ENCODE assay signal across 8 mouse cellular contexts in the genomic region with DNA sequence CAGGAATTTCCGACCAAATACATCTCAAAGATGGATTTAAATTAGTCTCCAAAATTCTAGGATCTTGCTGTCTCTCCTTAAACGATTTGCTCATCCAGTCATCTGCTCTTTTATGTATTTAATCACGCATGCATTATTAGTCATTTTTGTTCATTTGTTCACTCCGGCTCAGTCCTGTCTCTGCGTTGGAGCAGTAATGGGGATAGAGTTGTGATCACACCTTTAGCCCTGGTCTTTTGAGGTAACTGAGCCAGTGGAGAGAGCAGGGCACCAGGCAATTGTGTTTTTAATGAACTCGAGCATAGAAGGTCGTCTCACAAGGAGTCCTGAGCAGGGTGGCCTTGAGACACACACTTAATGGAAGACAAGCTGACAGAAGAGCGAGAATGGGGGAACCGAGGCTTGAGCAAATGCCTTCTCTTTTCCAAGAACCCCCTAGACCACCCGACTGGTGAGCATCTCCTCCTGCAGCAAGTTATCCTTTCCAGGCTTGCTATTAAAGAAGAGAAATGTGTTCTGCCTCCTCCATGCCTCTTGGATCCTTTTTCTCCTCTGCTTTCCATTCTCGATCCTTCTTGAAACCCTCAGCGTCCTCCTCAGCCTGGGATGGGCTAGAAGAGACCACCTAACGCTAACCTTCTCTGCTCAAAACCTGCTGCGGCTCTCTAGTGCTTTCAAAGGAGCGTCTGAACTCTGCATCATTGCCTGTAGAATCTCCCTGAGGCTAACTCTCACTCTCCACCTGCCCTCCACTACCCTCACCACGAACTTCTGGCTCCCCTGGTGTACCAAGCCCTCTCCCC. TPM values are rescaled to one million over a fixed set of nuclear protein-coding genes. Genes with fewer than 3 reads are reported as not detected.
DNase-seq lines count a peak whose midpoint lies in the region; ATAC-seq and TF ChIP-seq lines count a peak whose summit lies in the region.

No protein-coding gene starts in this region.

- no peaks in the 10 kb centered on the region for H3K9me3 ChIP-seq in lung, postnatal 0 days (ENCODE audit: low read length)
- H3K9me3 ChIP-seq in forebrain, embryonic 12.5 days: no peaks in the 10 kb centered on the region
- no peaks in the 10 kb centered on the region for H3K9me3 ChIP-seq in limb, embryonic 14.5 days (ENCODE audit: control insufficient read depth, low read length)
- H3K9me3 ChIP-seq in stomach, embryonic 16.5 days (replicated peaks; ENCODE audit: control insufficient read depth, low read length): no peaks in the 10 kb centered on the region

- DNase-seq in lung, postnatal 0 days (ENCODE audit: low spot score): no peak
- DNase-seq in lung, postnatal 10 days: no peak
- DNase-seq in limb, embryonic 14.5 days (ENCODE audit: low spot score): no peak
- no peak for DNase-seq in right cerebral cortex, postnatal 25 days
- no peak for DNase-seq in ovary, postnatal 14 days (ENCODE audit: low spot score)
- DNase-seq in thymus, adult 18-20 months: no peak

- H3K27ac ChIP-seq in lung, postnatal 0 days (ENCODE audit: low read length): no peak overlapping the region
- H3K27ac ChIP-seq in forebrain, embryonic 12.5 days: no peak overlapping the region
- H3K27ac ChIP-seq in limb, embryonic 14.5 days (replicated peaks; ENCODE audit: low read depth, low read length): no peak overlapping the region
- H3K27ac ChIP-seq in stomach, embryonic 16.5 days (ENCODE audit: low read length): no peak overlapping the region

- peak overlapping the region; percentile 54; the same call in 1 of the 2 replicates for H3K4me2 ChIP-seq in lung, postnatal 0 days (replicated peaks; ENCODE audit: low read depth, low read length)
- peak overlapping the region; percentile 59 for H3K4me2 ChIP-seq in forebrain, embryonic 12.5 days
- peak overlapping the region; percentile 42 for H3K4me2 ChIP-seq in limb, embryonic 14.5 days (replicated peaks; ENCODE audit: low read depth, low read length, severe bottlenecking)
- H3K4me2 ChIP-seq in stomach, embryonic 16.5 days (ENCODE audit: low read depth, low read length): peak overlapping the region; percentile 52

- H3K9ac ChIP-seq in lung, postnatal 0 days (replicated peaks; ENCODE audit: low read depth): peak overlapping the region; percentile 6; the same call in 1 of the 2 replicates
- peak overlapping the region; percentile 29; the same call in 1 of the 2 replicates for H3K9ac ChIP-seq in forebrain, embryonic 12.5 days
- H3K9ac ChIP-seq in limb, embryonic 14.5 days (ENCODE audit: low read depth, low read length, severe bottlenecking): peak overlapping the region; percentile 13; the same call in 1 of the 2 replicates
- peak overlapping the region; percentile 42; the same call in 1 of the 2 replicates for H3K9ac ChIP-seq in stomach, embryonic 16.5 days (ENCODE audit: low read length)

- H3K36me3 ChIP-seq in lung, postnatal 0 days (ENCODE audit: insufficient read depth, low read length): no peaks in the 10 kb centered on the region
- H3K36me3 ChIP-seq in forebrain, embryonic 12.5 days (replicated peaks): no peaks in the 10 kb centered on the region
- no peaks in the 10 kb centered on the region for H3K36me3 ChIP-seq in limb, embryonic 14.5 days (ENCODE audit: control insufficient read depth, insufficient read depth, low read length)
- H3K36me3 ChIP-seq in stomach, embryonic 16.5 days (ENCODE audit: control insufficient read depth, insufficient read depth, low read length): no peaks in the 10 kb centered on the region

- H3K27me3 ChIP-seq in lung, postnatal 0 days (replicated peaks; ENCODE audit: insufficient read depth, low read length): peaks cover 46% of the 10 kb centered on the region
- H3K27me3 ChIP-seq in forebrain, embryonic 12.5 days: peaks cover 53% of the 10 kb centered on the region
- H3K27me3 ChIP-seq in limb, embryonic 14.5 days (ENCODE audit: control insufficient read depth, insufficient read depth, low read length): peaks cover 53% of the 10 kb centered on the region
- H3K27me3 ChIP-seq in stomach, embryonic 16.5 days (ENCODE audit: control insufficient read depth, insufficient read depth, low read length): peaks cover 38% of the 10 kb centered on the region

- TF ChIP-seq POLR2A in limb, embryonic 14.5 days (IDR thresholded peaks at IDR 0.05; ENCODE audit: borderline replicate concordance, extremely low read depth, insufficient read depth, insufficient read length): no peak

- ATAC-seq in lung, postnatal 0 days: no peak
- no peak for ATAC-seq in forebrain, embryonic 12.5 days (ENCODE audit: low FRiP score)
- ATAC-seq in limb, embryonic 14.5 days (ENCODE audit: low FRiP score, low read depth): no peak
- no peak for ATAC-seq in stomach, embryonic 16.5 days (ENCODE audit: insufficient read depth, low FRiP score)

- H3K4me3 ChIP-seq in lung, postnatal 0 days (ENCODE audit: low read depth, low read length): peak overlapping the region; percentile 31; the same call in 1 of the 2 replicates
- H3K4me3 ChIP-seq in forebrain, embryonic 12.5 days (replicated peaks): peak overlapping the region; percentile 42
- peak overlapping the region; percentile 45 for H3K4me3 ChIP-seq in limb, embryonic 14.5 days (replicated peaks; ENCODE audit: low read length)
- peak overlapping the region; percentile 53 for H3K4me3 ChIP-seq in stomach, embryonic 16.5 days (replicated peaks; ENCODE audit: low read length)

- no peak for TF ChIP-seq CTCF in lung, postnatal 0 days (IDR thresholded peaks at IDR 0.05)

- no peak for TF ChIP-seq EP300 in lung, postnatal 0 days (IDR thresholded peaks at IDR 0.05)

- 10% methylated on average over 16 of the region's 16 CpGs for WGBS in lung, postnatal 0 days
- 7% methylated on average over 16 of the region's 16 CpGs for WGBS in forebrain, embryonic 12.5 days
- 11% methylated on average over 16 of the region's 16 CpGs for WGBS in limb, embryonic 14.5 days
- WGBS in stomach, embryonic 16.5 days: 8% methylated on average over 16 of the region's 16 CpGs

- peaks cover 10% of the 10 kb centered on the region; the same call in 1 of the 2 replicates for H3K4me1 ChIP-seq in lung, postnatal 0 days (ENCODE audit: insufficient read depth, low read depth, low read length)
- peaks cover 32% of the 10 kb centered on the region for H3K4me1 ChIP-seq in forebrain, embryonic 12.5 days
- peaks cover 6% of the 10 kb centered on the region; the same call in 1 of the 2 replicates for H3K4me1 ChIP-seq in limb, embryonic 14.5 days (ENCODE audit: control insufficient read depth, insufficient read depth, low read length)
- peaks cover 13% of the 10 kb centered on the region; the same call in 1 of the 2 replicates for H3K4me1 ChIP-seq in stomach, embryonic 16.5 days (ENCODE audit: control insufficient read depth, insufficient read depth, low read length)

RNA-seq across cellular contexts. Expression of a gene that starts 8.2 kb away (rescaled TPM):
- polyA plus RNA-seq in lung, postnatal 0 days (2015; fragmentation: Nextera tagmentation; extraction: Ambion mirVana): 0.17 and 0.44 TPM in 2 replicates
- polyA plus RNA-seq in forebrain, embryonic 12.5 days (2016; fragmentation: Nextera tagmentation; extraction: Ambion mirVana): 0.24 TPM in 1 of 2 replicates, not detected in the other
- 0.69 and 0.88 TPM in 2 replicates for polyA plus RNA-seq in limb, embryonic 14.5 days (2012; rRNA removed)
- 0.14 and 0.28 TPM in 2 replicates for polyA plus RNA-seq in limb, embryonic 14.5 days (2014; fragmentation: Nextera tagmentation; extraction: Ambion mirVana)
- polyA plus RNA-seq in stomach, embryonic 16.5 days (2015; fragmentation: Nextera tagmentation; extraction: Ambion mirVana): 0.25 and 0.27 TPM in 2 replicates

RNA-seq across cellular contexts. Expression of a gene that starts 19.2 kb away (rescaled TPM):
- polyA plus RNA-seq in lung, postnatal 0 days (2015; fragmentation: Nextera tagmentation; extraction: Ambion mirVana): 23.8 and 26.6 TPM in 2 replicates
- polyA plus RNA-seq in forebrain, embryonic 12.5 days (2016; fragmentation: Nextera tagmentation; extraction: Ambion mirVana): 70.3 and 74.1 TPM in 2 replicates
- polyA plus RNA-seq in limb, embryonic 14.5 days (2012; rRNA removed): 44.3 and 59.4 TPM in 2 replicates
- polyA plus RNA-seq in limb, embryonic 14.5 days (2014; fragmentation: Nextera tagmentation; extraction: Ambion mirVana): 22.5 and 30.6 TPM in 2 replicates
- 14.8 and 21.7 TPM in 2 replicates for polyA plus RNA-seq in stomach, embryonic 16.5 days (2015; fragmentation: Nextera tagmentation; extraction: Ambion mirVana)

RNA-seq across cellular contexts. Expression of a gene that starts 21.8 kb away (rescaled TPM):
- not detected in 2 replicates for polyA plus RNA-seq in lung, postnatal 0 days (2015; fragmentation: Nextera tagmentation; extraction: Ambion mirVana)
- polyA plus RNA-seq in forebrain, embryonic 12.5 days (2016; fragmentation: Nextera tagmentation; extraction: Ambion mirVana): 0.19 TPM in 1 of 2 replicates, not detected in the other
- not detected in 2 replicates for polyA plus RNA-seq in limb, embryonic 14.5 days (2012; rRNA removed)
- not detected in 2 replicates for polyA plus RNA-seq in limb, embryonic 14.5 days (2014; fragmentation: Nextera tagmentation; extraction: Ambion mirVana)
- 0.17 TPM in 1 of 2 replicates, not detected in the other for polyA plus RNA-seq in stomach, embryonic 16.5 days (2015; fragmentation: Nextera tagmentation; extraction: Ambion mirVana)

RNA-seq across cellular contexts. Expression of a gene that starts 30.0 kb away (rescaled TPM):
- polyA plus RNA-seq in lung, postnatal 0 days (2015; fragmentation: Nextera tagmentation; extraction: Ambion mirVana): 109 and 121 TPM in 2 replicates
- polyA plus RNA-seq in forebrain, embryonic 12.5 days (2016; fragmentation: Nextera tagmentation; extraction: Ambion mirVana): 42.4 and 43.0 TPM in 2 replicates
- 126 and 169 TPM in 2 replicates for polyA plus RNA-seq in limb, embryonic 14.5 days (2012; rRNA removed)
- 66.7 and 67.0 TPM in 2 replicates for polyA plus RNA-seq in limb, embryonic 14.5 days (2014; fragmentation: Nextera tagmentation; extraction: Ambion mirVana)
- polyA plus RNA-seq in stomach, embryonic 16.5 days (2015; fragmentation: Nextera tagmentation; extraction: Ambion mirVana): 77.8 and 85.6 TPM in 2 replicates

RNA-seq across cellular contexts. Expression of a gene that starts 42.9 kb away (rescaled TPM):
- 51.0 and 57.8 TPM in 2 replicates for polyA plus RNA-seq in lung, postnatal 0 days (2015; fragmentation: Nextera tagmentation; extraction: Ambion mirVana)
- polyA plus RNA-seq in forebrain, embryonic 12.5 days (2016; fragmentation: Nextera tagmentation; extraction: Ambion mirVana): 89.7 and 100 TPM in 2 replicates
- polyA plus RNA-seq in limb, embryonic 14.5 days (2012; rRNA removed): 72.3 and 93.5 TPM in 2 replicates
- 74.3 and 86.1 TPM in 2 replicates for polyA plus RNA-seq in limb, embryonic 14.5 days (2014; fragmentation: Nextera tagmentation; extraction: Ambion mirVana)
- 61.4 and 66.5 TPM in 2 replicates for polyA plus RNA-seq in stomach, embryonic 16.5 days (2015; fragmentation: Nextera tagmentation; extraction: Ambion mirVana)
